Mouse (Mus musculus) sigmoid colon, adult 10 weeks (tissue): ENCODE results near the gene Aspdh. TPM values are rescaled to one million over a fixed set of nuclear protein-coding genes. Genes with fewer than 3 reads are reported as not detected.

ENCODE experiments used
- polyA plus RNA-seq: library from polyadenylated mRNA; stranded (reverse); fragments of 350-450 nt; fragmentation: Illumina TruSeq; extraction: RNeasy Lipid Tissue Mini Kit (QIAGEN cat#74804); gene quantifications from one replicate; pipeline ENCODE4 v1.2.3, GENCODE M21; 2014; ENCODE audit warnings: low read depth, low replicate concordance

The Aspdh gene
- polyA plus RNA-seq, result not detected

GRCm38 (mm10) chr7:44465111-44465510 is at the start of gene Aspdh:
Aspdh (plus strand) TSS chr7:44465391.

DNA sequence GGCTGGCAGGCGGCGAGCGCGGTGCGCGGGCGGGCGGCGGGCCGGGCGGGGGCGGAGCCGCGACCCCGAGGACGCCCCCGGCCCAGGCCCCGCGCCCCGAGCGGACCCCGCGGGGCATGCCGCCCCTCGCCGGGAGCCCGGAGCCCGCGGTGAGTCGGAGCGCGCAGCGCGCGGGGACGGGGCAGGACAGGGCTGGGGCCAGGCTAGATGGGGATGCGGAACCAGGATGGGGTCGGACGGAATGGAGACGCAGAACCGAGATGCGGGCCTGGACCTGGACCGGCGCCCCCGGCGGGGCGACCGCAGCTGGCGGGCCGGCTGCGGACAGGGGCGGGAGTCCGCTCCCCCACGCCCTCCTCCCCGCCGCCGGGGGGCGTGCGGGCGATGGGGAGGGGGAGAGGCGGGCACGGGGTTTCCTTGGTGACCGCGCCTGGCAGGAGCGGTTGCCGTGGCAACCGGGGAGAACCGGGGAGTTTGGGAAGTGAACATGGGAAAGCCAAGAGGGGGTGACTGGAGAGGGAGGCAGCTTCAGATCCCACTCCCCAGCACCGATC is 36.1 kb upstream of the Aspdh start, which contains the start of gene Lrrc4b:
Lrrc4b (plus strand) TSS at position 51 of the 554 bp plus-strand sequence.

DNA sequence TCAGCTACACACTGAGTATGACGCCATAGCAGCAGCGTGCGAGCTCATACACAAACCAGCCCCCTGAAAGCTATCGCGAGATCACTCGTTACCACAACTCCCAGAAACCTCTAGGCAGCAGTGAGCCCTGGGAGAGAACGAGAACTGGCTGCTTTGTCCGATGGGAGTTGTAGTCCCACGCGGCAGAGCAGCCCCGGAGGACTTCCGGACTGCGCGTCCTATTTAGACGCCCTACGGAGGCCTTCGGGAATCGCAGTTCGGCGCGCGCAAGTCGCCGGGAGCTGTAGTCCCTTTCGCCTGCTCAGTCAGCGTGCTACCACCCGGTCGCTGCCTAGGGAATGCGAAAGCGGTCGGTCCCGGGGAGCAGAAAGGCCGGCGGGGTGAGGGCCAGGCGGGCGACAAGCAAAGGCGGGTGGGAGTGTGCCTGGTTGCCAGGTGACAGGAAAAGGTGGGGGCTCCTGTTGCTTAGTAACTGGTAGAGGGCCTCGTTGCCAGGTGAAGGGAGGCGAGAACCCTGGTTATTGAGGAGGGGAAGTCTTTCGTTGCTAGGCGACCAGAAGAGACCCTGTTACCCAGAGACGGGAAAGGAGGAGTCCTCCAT is 2.7 kb downstream of the Aspdh start, which contains the start of gene Josd2:
Josd2 (plus strand) TSS at position 170 of the 601 bp plus-strand sequence.

GRCm38 (mm10) chr7:44495992-44496770 is 31.0 kb downstream of the Aspdh start, which contains the start of the genes Emc10 and Fam71e1:
Emc10 (minus strand) TSS chr7:44496529.
Fam71e1 (plus strand) TSS chr7:44496581.

Other genes with a start within 250 kb of the Aspdh start
- not detected for gene Klk1b5, start 249.4 kb upstream of the Aspdh start, polyA plus RNA-seq
- gene Klk1, start 240.0 kb upstream of the Aspdh start, polyA plus RNA-seq, result 428 TPM
- not detected for gene Gm36864, start 229.2 kb upstream of the Aspdh start, polyA plus RNA-seq
- gene 1700028J19Rik, start 218.7 kb upstream of the Aspdh start, polyA plus RNA-seq, result 0.47 TPM
- gene 2410002F23Rik, start 218.7 kb upstream of the Aspdh start, polyA plus RNA-seq, result 65.7 TPM
- not detected for gene Acp4, start 208.0 kb upstream of the Aspdh start, polyA plus RNA-seq
- not detected for gene Gm15517, start 203.9 kb upstream of the Aspdh start, polyA plus RNA-seq
- gene Clec11a, start 158.5 kb upstream of the Aspdh start, polyA plus RNA-seq, result 1.2 TPM
- 0.28 TPM for gene Shank1, start 155.1 kb upstream of the Aspdh start, polyA plus RNA-seq
- gene Syt3, start 81.3 kb upstream of the Aspdh start, polyA plus RNA-seq, result not detected
- gene 1700008O03Rik, start 79.6 kb upstream of the Aspdh start, polyA plus RNA-seq, result not detected
- not detected for gene Lrrc4b, start 36.4 kb upstream of the Aspdh start, polyA plus RNA-seq
- 1.6 TPM for gene Josd2, start 2.6 kb downstream of the Aspdh start, polyA plus RNA-seq
- gene Emc10, start 31.1 kb downstream of the Aspdh start, polyA plus RNA-seq, result 2.0 TPM
- gene Fam71e1, start 31.2 kb downstream of the Aspdh start, polyA plus RNA-seq, result not detected
- not detected for gene Mybpc2, start 59.3 kb downstream of the Aspdh start, polyA plus RNA-seq
- 1.6 TPM for gene Spib, start 66.7 kb downstream of the Aspdh start, polyA plus RNA-seq
- not detected for gene Pold1, start 83.5 kb downstream of the Aspdh start, polyA plus RNA-seq
- 4.1 TPM for gene Nr1h2, start 88.6 kb downstream of the Aspdh start, polyA plus RNA-seq
- 1.2 TPM for gene Napsa, start 107.0 kb downstream of the Aspdh start, polyA plus RNA-seq
- 0.22 TPM for gene Kcnc3, start 125.3 kb downstream of the Aspdh start, polyA plus RNA-seq
- 2.9 TPM for gene Myh14, start 205.5 kb downstream of the Aspdh start, polyA plus RNA-seq
- gene Izumo2, start 243.4 kb downstream of the Aspdh start, polyA plus RNA-seq, result not detected